Mouse (Mus musculus): ENCODE measurements at regions not wholly inside any gene's neighbourhood (a gene's known extent, or its start where the extent isn't known, plus 50 kb on each side); places are given as distances from the start of the nearest gene placed in this dataset.

GRCm38 (mm10) chr1:186880391-186880790 is 86.8 kb upstream of the D1Pas1 start:
- TF ChIP-seq CTCF (IDR thresholded peaks at IDR 0.05; ENCODE audit: insufficient read depth, low read length) = no peak
- TF ChIP-seq POLR2A (IDR thresholded peaks at IDR 0.05; ENCODE audit: borderline replicate concordance, extremely low read depth, low read depth, low read length) = no peak
